Comparison of ENCODE assay signal across 7 mouse cellular contexts in the genomic region with DNA sequence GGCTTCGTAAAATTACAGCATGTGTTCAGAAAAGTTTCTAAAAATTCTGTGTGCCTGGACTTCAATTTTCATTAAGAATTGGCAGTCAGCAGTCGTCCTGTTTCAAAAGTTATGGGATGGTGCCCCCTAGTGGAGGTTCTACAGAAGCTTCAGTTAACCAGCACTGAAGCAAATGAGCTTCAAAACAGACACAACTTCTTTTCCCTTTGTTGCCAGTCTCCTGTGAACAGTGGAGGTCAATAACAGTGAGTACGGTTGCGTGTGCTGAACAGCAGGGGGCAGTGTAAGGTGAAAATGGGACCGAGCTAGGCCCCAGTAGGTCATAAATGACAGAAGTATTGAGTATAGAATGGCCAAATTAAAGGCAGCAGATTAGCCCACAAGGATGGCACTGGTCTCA. TPM values are rescaled to one million over a fixed set of nuclear protein-coding genes. Genes with fewer than 3 reads are reported as not detected.
DNase-seq lines count a peak whose midpoint lies in the region; ATAC-seq and TF ChIP-seq lines count a peak whose summit lies in the region.

No protein-coding gene starts in this region.

- H3K4me2 ChIP-seq in embryonic facial prominence, embryonic 14.5 days (ENCODE audit: low read depth, low read length): no peak overlapping the region

- TF ChIP-seq POLR2A in lung, adult 2 months (IDR thresholded peaks at IDR 0.05; ENCODE audit: borderline replicate concordance, extremely low read depth, low read depth, low read length): no peak

- peak; percentile 81 for ATAC-seq in embryonic facial prominence, embryonic 14.5 days (ENCODE audit: low read depth)

- peak; percentile 29; the same call in 1 of the 2 replicates for TF ChIP-seq CTCF in lung, adult 2 months (IDR thresholded peaks at IDR 0.05; ENCODE audit: insufficient read depth, low read length)

- intact Hi-C loops in heart, postnatal 14 days (cut with DNase I): loop anchor here (10.0 kb wide), 1 partner anchor 709 kb away; no protein-coding TSS in a partner anchor

- no peak overlapping the region for H3K9ac ChIP-seq in embryonic facial prominence, embryonic 14.5 days (ENCODE audit: low read depth, low read length)

- H3K4me3 ChIP-seq in embryonic facial prominence, embryonic 14.5 days (ENCODE audit: low read depth, low read length): no peak overlapping the region
- H3K4me3 ChIP-seq in lung, adult 2 months (replicated peaks; ENCODE audit: extremely low read depth, low read depth, low read length): no peak overlapping the region

- H3K9me3 ChIP-seq in embryonic facial prominence, embryonic 14.5 days (ENCODE audit: control insufficient read depth, low read length): no peaks in the 10 kb centered on the region

- H3K27me3 ChIP-seq in embryonic facial prominence, embryonic 14.5 days (replicated peaks; ENCODE audit: control insufficient read depth, insufficient read depth, low read length): peaks cover 5% of the 10 kb centered on the region; the same call in 1 of the 2 replicates

- H3K27ac ChIP-seq in embryonic facial prominence, embryonic 14.5 days (replicated peaks; ENCODE audit: low read depth, low read length): no peak overlapping the region

- no peaks in the 10 kb centered on the region for H3K4me1 ChIP-seq in embryonic facial prominence, embryonic 14.5 days (ENCODE audit: control insufficient read depth, insufficient read depth, low read length)
- no peaks in the 10 kb centered on the region for H3K4me1 ChIP-seq in lung, adult 2 months (ENCODE audit: control insufficient read depth, insufficient read depth, low read length)

- WGBS in embryonic facial prominence, embryonic 14.5 days: 3% methylated on average over 5 of the region's 5 CpGs
- WGBS in lung, adult 2 months: 3% methylated on average over 5 of the region's 5 CpGs

- H3K36me3 ChIP-seq in embryonic facial prominence, embryonic 14.5 days (ENCODE audit: control insufficient read depth, insufficient read depth, low read length): no peaks in the 10 kb centered on the region

- peak; percentile 88 for DNase-seq in ES-CJ7 (ENCODE audit: low read depth, low spot score)
- DNase-seq in adrenal gland, postnatal 25 days: peak; percentile 53
- peak; percentile 89 for DNase-seq in embryonic facial prominence, embryonic 14.5 days (ENCODE audit: low spot score)
- peak; percentile 70 to 84 for DNase-seq in heart, postnatal 14 days
- DNase-seq in kidney, postnatal 36 days: peak; percentile 73 to 86
- peak; percentile 55 for DNase-seq in lung, adult 2 months
- peak; percentile 43 for DNase-seq in retina, adult 2 months (ENCODE audit: low read depth, low spot score)

RNA-seq across cellular contexts. Expression of a gene that starts 8.0 kb away (rescaled TPM):
- 0.38 TPM in 1 of 2 replicates, not detected in the other for total RNA-seq in adrenal gland, postnatal 25 days (2021)
- 15.6 and 16.5 TPM in 2 replicates for polyA plus RNA-seq in embryonic facial prominence, embryonic 14.5 days (2014; fragmentation: Nextera tagmentation; extraction: Ambion mirVana)
- under 1 TPM; 0.22 to 0.27 TPM for total RNA-seq in heart, postnatal 14 days (2021)
- 15.5 and 18.4 TPM in 2 replicates for polyA plus RNA-seq in lung, adult 2 months (2012; rRNA removed)

RNA-seq across cellular contexts. Expression of a gene that starts 30.4 kb away (rescaled TPM):
- 13.6 and 15.2 TPM in 2 replicates for total RNA-seq in adrenal gland, postnatal 25 days (2021)
- 13.6 TPM in 2 replicates for polyA plus RNA-seq in embryonic facial prominence, embryonic 14.5 days (2014; fragmentation: Nextera tagmentation; extraction: Ambion mirVana)
- total RNA-seq in heart, postnatal 14 days (2021): 10 to 100 TPM; 25.1 to 27.2 TPM
- 39.2 and 41.8 TPM in 2 replicates for polyA plus RNA-seq in lung, adult 2 months (2012; rRNA removed)
